Mouse (Mus musculus): Measurements from ENCODE around the gene Bbc3.

Gene Bbc3

DNA sequence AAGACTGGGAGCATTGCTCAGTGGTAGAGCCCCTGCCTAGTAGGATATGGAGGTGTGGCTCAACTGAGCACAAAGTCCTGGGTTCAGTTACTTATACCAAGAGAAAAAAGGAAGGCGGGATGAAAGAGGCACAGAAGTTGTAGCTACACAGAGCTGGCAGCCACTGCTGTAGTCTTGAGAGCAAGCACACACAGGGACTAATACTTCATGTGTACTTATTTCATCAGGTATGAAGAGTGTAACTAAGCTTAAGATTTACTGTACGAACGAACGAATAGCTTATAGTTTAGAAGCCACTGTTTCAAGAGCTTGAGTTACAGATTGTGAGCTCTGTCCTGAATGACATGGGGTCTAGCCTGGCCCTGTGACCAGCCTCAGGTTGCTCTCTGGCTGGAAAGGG is 11.0 kb downstream of the Bbc3 start:
- no peak for DNase-seq

DNA sequence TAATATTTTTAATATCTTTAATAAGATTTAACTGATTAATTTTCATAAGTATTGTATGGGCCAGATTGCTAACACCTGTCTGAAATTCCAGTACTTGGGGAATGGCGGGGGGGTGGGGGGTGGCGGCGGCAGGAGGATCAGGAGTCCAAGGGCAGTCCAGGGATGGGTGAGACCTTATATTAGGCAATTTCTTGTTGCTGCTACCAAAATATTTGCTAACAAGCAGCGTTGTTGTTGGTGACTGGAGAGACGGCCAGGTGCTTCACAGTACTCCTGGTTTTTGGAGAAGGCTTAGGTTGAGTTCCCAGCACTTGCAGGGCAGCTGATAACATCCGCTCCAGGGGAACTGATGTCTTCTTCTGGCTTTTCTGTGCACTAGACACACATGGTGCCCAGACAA is 12.3 kb downstream of the Bbc3 start:
- DNase-seq: no peak

DNA sequence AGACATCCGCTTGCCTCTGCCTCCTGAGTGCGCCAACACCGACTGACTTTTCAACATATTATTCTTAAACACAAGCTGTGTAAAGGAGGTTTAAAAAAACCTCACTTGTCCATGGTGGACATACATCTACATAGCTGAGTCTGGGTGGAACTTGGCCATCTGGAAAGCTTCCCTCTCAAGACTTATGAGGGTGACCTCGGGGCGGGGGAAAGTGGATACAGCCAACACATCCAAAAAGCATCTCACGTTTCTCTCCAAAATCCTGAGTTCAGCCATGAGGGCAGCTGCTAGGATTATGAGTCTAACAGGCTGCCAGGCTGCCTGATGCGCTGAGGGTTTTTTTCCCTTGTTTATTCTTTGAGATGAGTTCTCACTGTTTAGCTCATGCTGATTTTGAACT is 16.5 kb downstream of the Bbc3 start:
- no peak for DNase-seq

DNA sequence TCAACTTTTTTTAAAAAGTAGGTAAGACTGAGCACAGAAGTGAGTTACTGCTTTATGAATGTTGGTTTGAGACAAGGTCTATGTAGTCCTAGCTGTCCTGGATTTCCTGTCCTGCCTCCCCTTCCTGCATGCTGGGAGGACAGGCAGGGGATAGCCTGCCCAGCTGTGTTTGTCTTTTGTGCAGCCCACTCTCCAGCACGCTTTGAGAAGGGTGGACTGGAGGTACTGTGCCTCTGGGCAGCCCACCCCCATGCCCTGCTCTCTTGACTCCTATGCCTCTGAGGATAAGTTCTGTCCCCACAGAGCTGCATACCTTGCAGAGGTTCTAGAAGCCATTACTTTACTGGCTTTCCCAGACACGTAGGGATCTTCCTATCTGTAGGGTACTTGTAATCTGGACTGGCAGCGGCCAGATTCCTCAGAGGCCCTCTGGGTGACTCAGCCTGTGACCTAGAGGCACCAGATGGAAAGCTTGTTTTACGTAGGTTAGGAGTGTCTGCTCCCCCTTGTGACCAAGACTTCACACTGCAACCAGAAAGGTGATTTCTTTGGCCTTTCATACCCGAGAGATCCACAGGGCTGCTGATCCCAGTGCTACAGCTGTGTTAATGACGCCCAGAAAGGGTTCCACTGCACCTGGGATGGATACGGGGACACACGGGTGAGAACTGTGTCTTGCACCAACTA is 17.9 kb downstream of the Bbc3 start:
- DNase-seq: peak; percentile 69

DNA sequence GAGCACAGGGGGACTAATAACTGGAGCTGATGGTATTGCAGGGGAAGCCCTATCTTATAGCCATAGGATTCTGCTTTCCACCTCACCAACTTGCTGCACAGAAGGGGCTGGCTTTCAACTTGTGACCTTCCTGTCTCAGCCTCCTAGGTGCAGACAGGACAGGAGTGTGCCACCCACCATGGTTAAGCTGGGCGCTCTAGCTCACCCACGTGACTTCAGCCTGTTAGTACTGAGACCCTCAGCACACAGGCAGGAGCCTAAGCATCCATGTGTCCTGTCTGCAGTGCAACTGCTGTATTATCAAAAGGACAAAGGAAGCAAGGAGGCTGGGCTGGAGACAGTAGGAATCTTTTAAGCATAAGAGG is 18.4 kb downstream of the Bbc3 start:
- no peak for DNase-seq

DNA sequence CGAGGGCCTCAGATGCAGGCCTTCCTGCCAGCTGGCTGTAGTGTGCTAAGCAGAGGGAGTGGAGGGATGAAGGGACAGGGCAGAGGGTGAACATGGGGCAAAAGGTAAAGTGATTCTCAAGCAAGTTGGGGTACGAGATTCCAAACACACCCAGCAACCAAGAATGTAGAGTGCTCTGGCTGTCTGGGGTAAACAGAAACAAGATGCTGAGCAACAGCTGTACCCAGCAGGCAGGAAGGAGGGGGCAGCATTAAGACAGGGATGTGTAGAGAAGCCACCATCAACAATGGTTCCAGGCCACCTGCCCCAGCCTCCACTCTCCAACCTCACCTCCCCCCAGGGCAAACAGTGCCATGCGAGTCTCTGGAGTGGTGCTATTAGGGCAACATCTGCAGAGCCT is 21.0 kb downstream of the Bbc3 start:
- no peak for DNase-seq

DNA sequence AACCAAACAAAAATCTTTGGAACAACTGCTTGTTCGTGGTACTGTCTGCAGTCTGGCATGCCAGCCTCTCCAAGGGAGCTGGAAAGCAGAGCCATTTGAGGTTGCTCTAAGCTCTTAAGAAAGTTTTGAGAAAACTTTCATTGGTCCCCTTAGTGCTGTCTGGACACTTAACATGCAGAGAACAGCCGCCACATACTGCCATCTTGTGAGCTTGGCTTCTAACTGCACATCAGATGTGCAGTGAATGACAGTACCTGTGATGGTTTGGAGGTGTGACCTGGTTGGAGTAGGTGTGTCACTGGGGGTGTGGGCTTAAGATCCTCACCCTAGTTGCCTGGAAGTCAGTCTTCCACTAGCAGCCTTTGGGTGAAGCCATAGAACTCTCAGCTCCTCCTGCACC is 29.5 kb downstream of the Bbc3 start:
- DNase-seq: no peak

DNA sequence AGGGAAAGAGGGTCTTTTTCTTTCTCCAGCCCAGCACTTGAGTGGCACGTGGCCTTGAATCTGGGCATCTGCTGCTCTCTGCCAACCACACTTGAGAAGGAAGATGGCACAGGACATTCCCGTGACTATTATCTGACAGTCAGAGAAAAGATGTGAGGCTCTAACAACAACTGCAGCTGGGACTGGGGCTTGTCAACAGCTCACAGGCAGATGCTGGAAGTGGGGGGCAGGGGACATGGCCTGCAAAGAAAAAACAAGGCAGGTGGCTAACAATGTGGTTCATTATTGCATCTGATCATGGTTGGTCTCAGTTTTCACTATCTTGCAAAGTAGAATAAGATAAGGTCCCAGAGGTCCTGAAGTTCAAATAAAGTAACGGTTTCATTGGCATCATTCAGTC is 36.4 kb downstream of the Bbc3 start:
- DNase-seq: no peak

DNA sequence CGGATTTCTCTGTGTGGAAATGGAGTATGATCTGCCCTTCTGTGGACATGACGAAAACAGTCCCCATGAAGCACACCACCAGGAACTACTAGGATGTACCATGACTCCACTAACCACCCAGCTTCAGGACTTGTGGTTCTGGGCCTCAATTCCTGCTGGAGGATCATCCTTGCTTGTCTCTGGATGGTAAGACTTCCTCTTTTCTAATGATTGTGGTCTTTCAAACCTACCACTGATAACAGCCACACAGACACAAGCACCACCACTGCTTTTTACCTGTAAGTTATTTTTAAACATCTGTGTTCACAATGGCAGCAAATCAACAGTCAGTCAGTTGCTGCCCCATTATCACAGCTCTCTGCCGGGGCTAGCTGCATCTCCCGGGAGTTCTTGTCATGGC is 37.1 kb downstream of the Bbc3 start:
- no peak for DNase-seq

DNA sequence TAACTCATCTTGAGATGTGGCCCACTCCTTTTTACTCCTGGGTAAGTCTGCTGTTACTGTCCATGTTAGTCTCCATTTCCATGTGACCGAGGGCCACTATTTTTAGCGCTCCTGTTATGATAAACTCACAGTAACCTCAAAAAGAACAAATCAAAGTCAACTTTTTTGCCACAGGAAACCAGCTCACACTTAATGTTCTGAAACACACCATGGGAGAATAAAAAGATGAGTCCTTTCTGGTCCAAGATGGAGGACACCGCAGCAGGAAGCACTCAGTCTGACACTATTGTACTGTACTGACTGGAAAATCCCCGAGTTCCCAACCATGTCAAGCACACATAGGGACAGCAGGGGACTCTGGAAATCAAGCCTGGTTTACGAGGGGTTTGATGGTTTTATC is 41.8 kb downstream of the Bbc3 start:
- no peak for DNase-seq

DNA sequence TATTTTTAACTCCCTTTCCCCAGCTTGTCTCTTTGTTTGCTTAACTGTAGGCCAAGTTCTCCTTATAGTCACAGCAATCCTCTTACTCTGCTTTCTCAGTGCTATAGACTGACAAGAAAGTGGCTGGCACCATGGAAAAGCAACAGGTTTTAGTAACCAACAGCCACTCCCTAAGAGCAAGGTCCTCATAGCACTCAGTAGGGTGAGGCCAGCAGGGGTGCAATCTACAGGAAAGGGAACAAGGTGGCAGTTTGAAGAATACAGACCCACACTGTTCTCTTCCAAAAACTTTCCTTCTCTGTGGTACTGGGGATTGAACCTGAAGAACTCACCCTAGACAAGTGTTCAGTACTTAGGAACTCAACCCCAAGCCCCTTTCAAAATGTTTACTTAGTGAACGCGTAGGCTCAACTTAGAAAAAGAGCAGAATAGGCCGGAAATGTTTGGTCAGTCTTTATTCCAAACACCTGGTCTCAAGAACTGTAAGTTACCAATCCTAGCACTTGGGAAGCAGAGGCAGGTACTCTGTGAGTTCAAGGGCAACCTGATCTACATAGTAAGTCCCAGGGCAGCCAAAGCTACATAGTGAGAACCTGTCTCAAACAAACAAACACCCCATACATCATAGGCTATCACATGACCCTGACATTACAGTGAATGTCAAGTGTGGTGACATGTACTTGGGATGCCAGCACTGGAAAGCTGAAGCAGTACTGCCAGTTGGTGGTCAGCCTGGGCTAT is 47.8 kb downstream of the Bbc3 start:
- DNase-seq: no peak

DNA sequence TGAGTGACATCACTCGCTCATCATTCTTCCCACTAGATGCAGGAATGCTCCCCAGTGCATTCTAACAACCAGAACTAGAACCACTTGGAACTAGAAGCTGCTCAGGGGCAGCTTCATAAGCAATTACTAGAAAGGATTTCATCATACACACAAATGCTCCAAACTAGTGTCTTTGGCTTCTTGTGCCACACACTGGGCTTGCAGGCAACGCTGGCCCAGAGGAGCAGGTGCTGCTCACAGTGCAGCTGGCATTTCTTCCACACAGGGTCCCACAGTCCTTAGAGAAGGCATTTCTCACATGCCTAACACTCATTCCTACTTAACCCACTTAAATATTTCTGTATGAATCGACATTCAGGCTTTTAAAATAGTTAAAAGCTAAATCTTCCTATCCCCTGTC is 49.4 kb downstream of the Bbc3 start:
- no peak for DNase-seq

DNA sequence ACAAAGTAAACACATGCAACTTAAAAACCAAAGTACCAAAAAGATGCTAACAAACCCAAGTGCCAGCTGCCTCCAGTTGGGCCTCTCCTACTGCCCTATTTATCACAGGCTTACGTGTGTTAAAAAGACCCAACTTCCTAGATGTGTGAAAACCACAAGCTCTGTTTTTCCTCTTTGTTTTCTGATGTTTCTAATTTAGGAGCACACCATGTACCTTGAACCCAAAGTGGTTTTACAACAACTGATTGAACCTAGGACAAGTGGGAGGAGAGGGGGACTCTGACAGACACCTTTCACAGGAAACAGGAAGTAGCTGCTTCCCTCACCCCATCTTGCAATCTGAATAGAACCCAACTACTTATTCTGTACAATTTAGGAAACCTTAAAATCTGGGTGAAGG is 56.1 kb downstream of the Bbc3 start:
- peak; percentile 13 for DNase-seq

DNA sequence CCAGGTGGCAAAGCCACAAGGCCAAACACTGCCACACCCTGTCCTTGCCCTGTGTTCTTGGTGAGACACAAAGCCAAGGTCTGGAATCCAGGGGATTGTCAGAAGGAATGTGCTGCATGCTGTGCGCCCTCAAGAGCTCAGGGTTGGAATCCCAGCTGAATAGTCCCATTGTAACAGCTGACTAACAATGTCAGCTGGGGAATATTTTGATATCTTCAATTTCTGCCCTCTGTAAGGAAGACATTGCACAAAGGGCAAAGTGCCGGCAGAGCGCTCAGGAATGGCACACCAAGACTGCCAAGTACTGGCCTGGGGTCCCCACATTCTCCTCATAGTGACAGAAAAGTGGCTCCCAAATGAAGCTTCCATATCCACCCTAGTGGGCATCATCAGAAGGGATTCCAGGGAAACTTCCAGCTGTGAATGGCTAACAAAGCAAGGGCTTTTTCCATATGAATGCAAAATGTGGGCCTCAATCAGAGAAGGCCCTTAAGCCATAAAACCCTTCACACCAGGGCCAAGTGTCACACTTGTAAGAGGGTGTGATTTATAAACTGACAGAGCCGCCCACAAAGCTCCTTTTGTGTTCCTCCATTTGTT is 56.8 kb downstream of the Bbc3 start:
- DNase-seq: peak; percentile 13

DNA sequence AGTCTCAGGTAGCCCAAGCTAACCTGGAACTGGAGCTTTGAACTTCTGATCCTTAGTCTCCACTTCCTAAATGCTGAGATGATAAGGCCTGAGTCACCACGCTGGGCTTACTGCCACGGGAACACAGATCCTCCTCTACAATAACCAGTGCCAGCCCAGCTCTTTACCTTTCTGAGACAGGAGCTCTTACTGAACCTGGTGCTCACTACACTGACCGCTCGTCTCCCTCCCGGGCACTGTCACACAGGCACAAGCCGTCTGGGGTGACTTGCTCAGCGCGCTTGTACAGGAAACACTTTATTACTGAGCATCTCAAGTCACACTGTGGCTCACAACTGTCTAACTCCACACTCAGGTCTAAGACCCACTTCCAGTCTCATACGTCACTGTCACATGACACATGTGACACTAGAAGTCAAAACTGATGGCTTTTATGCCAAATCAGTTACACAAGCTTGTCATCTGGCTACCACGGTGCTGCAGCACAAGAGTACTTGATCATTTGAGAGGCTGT is 58.0 kb downstream of the Bbc3 start:
- DNase-seq: peak; percentile 12

DNA sequence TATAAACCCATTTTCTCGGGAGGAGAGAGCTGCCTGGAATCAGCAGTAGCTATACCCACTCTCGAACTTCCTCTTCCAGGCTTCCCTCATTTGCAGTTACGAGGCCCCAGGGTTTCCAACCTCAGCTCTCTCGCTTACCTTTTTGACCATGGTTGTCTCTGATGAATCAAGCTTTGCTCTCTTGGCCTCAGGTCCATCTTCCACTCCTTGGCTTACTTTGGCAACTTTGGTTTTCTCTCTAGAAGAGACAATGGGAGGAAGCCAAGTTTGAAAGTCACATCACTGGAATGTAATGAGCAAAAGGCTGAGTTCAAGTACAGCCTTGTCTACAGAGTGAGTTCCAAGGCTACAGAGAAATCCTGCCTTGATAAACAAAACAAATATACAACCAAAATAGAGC is 58.5 kb downstream of the Bbc3 start:
- peak; percentile 11 for DNase-seq
